Mouse (Mus musculus): Measurements from ENCODE around the gene Gm9803.

Gm9803 gene

DNA sequence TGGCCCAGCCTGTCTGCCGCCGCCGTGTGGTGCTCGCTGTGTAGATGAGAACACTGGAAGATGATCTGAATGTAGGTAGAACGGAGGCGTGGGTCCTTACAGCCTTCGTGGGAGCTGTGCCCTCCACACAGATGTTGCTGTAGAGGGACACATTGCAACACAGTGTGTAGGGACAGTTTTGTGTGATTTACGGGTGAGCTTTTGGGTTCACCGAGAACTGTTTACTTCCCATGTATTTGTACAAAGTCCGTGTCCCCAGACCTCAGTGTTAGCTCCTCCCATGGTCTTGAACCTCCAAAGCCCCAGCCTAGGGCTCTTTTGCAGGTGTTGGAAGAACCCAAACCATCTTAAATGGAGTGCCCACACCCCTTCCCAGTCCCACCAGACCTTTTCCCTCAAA, 10.9 kb upstream of the Gm9803 start:
- DNase-seq (ENCODE audit: low read depth): no peak

DNA sequence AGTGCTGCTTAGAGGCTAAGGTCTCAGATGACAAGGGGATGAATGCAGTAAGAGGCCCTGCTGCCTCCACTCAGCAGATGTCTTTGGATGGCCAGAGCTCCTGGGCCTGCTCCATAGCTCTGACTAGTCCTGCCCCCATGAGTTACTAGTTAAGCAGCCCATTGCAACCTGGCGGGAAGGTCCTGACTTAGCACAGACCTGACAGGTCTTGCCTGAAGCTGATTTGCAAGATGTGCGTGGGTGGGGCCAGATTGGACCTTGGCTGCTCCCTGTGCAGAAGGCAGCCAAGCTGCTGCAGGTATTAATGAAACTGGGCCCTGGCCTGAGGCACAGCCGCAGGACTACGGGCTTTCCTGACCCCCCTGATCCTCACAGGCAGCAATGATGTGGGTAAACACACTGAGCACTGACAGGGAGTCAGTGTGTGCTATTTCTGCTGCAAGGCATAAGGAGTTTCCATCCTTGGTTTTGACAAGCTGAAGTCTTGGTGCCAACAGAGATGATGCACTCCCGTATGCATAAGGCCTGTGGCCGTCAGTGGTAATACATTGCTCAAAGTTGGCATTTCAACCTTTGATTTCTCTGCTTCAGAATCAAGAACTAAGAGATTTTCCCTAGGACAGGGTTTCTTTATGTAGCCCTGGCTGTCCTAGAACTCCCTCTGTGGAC, 6.8 kb upstream of the Gm9803 start:
- DNase-seq (ENCODE audit: low read depth): no peak

DNA sequence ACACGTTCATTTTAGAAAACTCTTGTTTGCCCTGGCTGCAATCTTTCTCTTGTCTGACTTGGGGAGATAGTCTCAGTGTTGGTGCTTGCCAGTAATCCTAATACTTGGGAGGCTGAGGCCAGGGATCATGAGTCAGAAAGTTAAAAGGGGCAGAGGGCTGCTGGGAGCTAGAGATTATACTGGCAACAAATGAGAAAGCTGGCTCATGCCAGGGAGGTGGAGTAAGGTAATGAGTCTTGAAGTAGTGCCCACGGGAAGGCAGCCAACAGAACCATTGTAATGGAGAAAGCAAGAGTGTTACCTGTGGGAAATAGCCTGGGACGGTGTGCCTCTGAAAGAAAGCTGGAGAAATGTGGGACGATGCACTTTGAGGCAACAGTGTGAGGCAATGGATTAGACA, 6.0 kb upstream of the Gm9803 start:
- no peak for DNase-seq (ENCODE audit: low read depth)

GRCm38 (mm10) chr10:43518368-43518767, 5.5 kb upstream of the Gm9803 start:
- DNase-seq (ENCODE audit: low read depth): no peak

GRCm38 (mm10) chr10:43519977-43520376, 3.9 kb upstream of the Gm9803 start:
- DNase-seq (ENCODE audit: low read depth): no peak

GRCm38 (mm10) chr10:43527283-43528269, 3.7 kb downstream of the Gm9803 start:
- no peak for DNase-seq (ENCODE audit: low read depth)

- DNase-seq (ENCODE audit: low read depth): no peak
These were observed 10.5 kb downstream of the Gm9803 start for GRCm38 (mm10) chr10:43534382-43534781.

DNA sequence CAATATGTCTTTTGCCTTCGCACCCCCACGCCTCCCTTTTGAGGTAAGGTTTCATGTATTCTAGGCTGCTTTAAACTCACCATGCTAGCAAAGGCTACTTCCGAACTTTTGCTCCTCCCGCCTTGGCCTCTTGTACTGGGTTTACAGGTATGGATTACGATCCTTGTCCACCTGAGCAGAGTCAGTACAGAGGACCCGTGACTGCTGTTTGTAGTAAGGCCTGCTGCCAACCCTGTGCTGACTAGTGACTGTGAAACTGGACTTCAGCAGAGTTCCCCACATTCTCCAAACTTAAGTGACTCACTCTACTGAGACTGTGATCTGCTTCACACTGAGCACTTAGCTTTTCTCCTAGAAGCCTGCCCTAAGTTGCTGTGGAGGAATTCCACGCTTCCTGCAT, 13.8 kb downstream of the Gm9803 start:
- no peak for DNase-seq (ENCODE audit: low read depth)

GRCm38 (mm10) chr10:43538831-43539230, 14.9 kb downstream of the Gm9803 start:
- DNase-seq (ENCODE audit: low read depth): no peak

DNA sequence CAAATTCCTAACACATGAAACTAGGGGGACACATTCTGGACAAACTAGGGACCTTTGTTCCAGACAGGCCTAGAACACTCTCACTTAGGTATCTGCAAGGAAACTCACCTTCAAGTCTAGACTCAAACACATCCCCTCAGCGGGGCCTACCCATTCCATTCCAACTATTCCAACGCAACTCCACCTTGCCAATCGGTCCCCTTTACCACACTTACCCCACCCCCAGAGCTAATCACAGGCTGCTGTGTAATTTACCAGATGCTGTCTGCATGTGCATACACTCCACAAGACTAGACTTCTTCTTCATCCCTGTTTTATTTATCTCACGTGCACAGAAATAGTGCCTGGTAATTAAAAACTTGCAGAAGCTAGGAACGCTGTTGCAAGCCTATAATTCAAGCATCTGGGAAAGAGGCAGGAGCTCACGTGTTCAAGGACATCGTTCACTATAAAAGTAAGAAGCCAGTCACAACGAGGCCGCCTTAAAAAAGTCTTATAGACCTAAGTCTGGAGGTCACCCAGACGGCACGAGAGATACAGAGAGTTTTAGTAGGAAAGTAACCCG, 15.9 kb downstream of the Gm9803 start:
- no peak for DNase-seq (ENCODE audit: low read depth)

GRCm38 (mm10) chr10:43540442-43541152, 16.7 kb downstream of the Gm9803 start, which contains the start of gene 1700021F05Rik:
1700021F05Rik (minus strand) TSS chr10:43540994.
- DNase-seq (ENCODE audit: low read depth): peak; percentile 84

DNA sequence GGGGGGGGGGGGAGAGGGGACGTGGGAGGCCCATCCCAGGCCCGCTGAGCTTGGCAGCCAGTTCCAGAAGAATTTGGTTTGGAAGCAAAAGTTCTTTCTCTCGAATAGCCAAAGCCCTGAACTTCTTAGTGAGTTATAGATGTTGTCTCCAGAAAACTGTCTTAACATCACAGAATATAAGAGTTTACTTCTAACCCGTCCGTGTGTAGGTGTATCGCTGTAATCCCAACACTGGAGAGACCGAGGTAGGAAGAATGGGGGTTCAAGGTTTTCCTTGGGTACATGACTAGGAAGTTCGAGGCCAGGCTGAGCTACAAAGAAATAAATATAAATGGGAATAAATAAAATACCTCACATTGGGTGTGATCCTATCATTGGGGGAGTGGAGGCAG, 17.3 kb downstream of the Gm9803 start:
- DNase-seq (ENCODE audit: low read depth): no peak

GRCm38 (mm10) chr10:43549411-43549810, 25.5 kb downstream of the Gm9803 start:
- no peak for DNase-seq (ENCODE audit: low read depth)

DNA sequence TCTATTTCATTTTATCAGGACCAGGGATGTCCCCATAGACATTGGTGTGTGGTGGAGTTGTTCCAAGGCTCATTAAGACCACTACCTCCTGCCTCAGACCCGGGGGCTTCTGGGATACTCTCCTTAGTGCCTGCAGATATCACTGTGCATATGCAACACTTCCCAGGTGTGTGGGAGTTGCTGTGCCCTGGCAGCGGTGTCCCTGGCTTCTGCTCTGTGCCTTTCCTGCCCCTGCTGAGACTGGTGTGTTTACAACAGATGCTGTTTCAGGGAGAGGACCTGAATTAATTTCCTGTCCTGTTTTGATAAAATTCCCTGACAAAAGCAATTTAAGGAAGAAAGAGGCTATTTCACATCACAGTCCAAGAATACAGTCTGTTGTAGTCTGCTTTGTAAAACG, 27.0 kb downstream of the Gm9803 start:
- DNase-seq (ENCODE audit: low read depth): no peak

DNA sequence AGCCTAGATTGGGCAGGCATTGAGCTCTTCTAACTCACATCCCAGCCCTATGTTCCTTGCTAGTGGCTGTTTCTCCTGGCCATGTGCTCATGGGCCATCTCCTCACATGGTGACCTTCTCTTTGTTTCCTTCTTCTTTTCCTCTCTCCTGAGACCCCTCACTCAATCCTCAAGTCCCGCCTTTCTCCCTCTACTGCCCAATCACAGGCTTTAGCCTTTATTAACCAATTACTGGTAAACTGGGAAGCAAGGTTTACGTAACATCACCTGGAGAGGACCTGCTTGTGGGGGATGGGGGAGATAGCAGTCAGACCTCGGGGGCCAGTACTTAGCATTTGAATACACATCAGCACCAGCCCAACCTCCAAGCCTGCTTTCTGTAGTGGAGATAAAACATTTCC, 27.5 kb downstream of the Gm9803 start:
- DNase-seq (ENCODE audit: low read depth): no peak

DNA sequence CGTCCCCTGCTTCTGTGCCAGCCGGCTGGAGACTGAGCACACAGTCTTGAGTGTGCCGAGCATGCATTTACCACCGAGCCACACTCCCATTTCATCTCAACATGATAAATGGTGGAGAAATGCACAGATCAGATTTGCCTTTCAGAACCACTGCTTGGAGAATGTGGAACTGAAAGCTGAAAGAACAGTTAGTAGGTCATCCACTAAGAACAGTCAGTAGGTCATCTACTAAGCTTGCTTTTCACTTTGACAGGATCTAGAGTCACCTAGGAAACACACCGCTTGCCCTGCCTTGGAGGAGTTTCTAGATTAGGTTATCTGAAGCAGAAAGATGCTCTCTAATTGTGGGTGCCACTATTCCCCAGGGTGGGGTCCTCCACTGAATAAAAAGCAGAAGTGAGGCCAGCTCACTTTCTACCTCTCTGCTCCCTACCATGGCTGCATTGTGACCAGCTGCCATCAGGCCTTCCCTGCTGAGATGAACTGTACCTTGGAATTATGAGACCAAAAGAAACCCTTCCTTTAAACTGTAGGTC, 33.8 kb downstream of the Gm9803 start:
- DNase-seq (ENCODE audit: low read depth): no peak

- DNase-seq (ENCODE audit: low read depth): no peak
These were observed 35.4 kb downstream of the Gm9803 start for GRCm38 (mm10) chr10:43559313-43559712.

DNA sequence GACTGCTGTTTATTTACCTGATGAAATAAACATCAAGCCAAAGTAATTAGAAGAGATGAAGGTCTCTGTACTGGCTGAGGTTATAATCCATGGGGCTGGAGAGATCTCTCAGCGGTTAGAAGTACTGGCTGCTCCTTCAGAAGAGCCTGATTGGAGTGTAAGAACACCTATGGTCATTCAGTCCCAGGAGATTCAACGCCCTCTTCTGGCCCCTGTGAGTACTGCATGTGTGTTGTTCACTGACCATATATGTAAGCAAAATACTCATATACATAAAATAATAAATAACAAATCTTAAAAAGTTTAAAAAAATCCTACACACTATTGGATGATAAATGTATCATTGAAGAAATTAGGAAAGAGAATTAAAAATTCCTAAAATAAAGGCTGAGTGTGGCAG, 36.9 kb downstream of the Gm9803 start:
- no peak for DNase-seq (ENCODE audit: low read depth)

DNA sequence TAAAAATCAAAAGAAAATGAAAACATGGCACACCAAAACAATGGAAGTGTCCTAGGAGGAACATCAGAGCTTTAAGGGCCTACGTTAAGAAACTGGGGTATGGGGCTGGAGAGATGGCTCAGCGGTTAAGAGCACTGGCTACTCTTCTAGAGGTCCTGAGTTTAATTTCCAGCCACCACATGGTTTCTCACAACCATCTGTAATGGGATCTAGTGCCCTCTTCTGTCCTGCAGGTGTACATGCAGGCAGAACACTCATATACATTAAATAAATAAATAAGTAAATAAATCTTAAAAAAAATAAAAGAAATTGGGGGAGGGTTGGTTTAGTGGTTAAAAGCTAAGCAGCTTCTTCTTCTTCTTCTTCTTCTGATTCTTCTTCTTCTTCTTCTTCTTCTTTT, 37.4 kb downstream of the Gm9803 start:
- DNase-seq (ENCODE audit: low read depth): no peak

Data from c-Kit-positive CD71-negative TER-119-negative erythroid progenitor cells, embryonic 14.5 days (primary cell).